ENCODE assay signal across 10 mouse cellular contexts in the genomic region with DNA sequence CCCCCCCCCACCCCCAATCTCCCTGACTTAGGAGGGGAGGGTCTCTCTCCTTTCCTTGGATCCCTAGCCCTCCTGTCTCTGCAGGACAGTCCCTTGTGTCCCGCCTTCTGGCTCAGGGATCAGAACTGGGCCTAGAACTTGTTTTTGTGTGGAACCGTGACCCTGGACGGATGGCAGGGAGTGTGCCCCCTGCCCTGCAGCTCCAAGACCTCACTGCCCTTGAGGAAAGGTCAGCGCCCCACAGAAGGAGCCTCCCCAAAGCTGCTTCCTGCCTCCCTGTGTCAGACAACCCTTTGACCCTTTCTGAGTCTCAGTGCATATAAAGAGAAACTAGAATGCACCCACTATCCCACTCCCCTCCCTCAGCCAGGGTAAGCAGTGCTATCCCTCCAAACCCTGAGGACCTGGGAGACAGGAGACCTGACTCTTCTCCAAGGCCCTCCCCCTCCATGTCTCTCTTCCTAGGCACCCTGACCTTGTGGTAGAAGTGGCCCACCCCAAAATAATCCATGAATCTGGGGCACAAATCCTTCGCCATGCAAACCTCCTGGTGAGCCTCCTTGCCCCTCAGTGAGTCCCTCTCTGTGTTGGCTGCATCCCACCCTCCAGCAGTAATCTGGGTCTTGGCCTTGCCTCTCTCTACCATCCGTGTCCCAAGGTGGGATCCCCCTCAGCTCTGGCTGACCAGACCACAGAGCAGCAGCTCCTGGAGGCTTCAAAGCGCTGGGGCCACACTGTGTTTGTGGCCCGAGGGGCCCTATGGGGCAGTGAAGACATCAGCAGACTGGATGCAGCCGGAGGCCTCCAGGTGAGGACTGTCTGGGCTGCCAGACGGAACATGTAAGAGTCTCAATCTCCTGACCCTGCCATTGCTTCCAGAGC. TPM values are rescaled to one million over a fixed set of nuclear protein-coding genes. Genes with fewer than 3 reads are reported as not detected.
DNase-seq lines count a peak whose midpoint lies in the region; ATAC-seq lines count a peak whose summit lies in the region.
"Had no signal": no experiment of that assay in that cellular context is flagged by ENCODE, and none has a peak within 500 bp of the region (broad histone marks: within the 10 kb centered on the region; RNA-seq: fewer than 3 reads in every experiment).

No protein-coding gene starts in this region.

- no peak for DNase-seq in heart, adult 8-10 months (ENCODE audit: low spot score)
- DNase-seq in cerebellum, adult 18-20 months = peak; percentile 26 to 42
- no peak for DNase-seq in adrenal gland, adult 18-20 months (ENCODE audit: low spot score in 2 of 2)
- no peak for DNase-seq in urinary bladder, postnatal 10 days (ENCODE audit: low spot score)
- no peak for DNase-seq in lung, postnatal 10 days

- peak overlapping the region; percentile 39; the same call in 1 of the 2 replicates for H3K9ac ChIP-seq in heart, embryonic 11.5 days (ENCODE audit: low read depth, low read length)
- no peak overlapping the region for H3K9ac ChIP-seq in hindbrain, embryonic 12.5 days
- peak overlapping the region; percentile 16; the same call in 1 of the 2 replicates for H3K9ac ChIP-seq in liver, embryonic 16.5 days (ENCODE audit: low read depth, low read length)
- H3K9ac ChIP-seq: kidney, embryonic 15.5 days had no signal

- no peak overlapping the region; the same call in 1 of the 2 replicates for H3K27ac ChIP-seq in heart, embryonic 11.5 days (ENCODE audit: low read depth, low read length)
- H3K27ac ChIP-seq in hindbrain, embryonic 12.5 days = peak overlapping the region; percentile 64
- no peak overlapping the region for H3K27ac ChIP-seq in liver, embryonic 16.5 days (ENCODE audit: low read length)
- H3K27ac ChIP-seq: kidney, embryonic 15.5 days had no signal

- no peaks in the 10 kb centered on the region for H3K36me3 ChIP-seq in heart, embryonic 11.5 days (ENCODE audit: control insufficient read depth, insufficient read depth, low read length)
- H3K36me3 ChIP-seq in hindbrain, embryonic 12.5 days = peaks cover 27% of the 10 kb centered on the region
- H3K36me3 ChIP-seq in liver, embryonic 16.5 days (ENCODE audit: control insufficient read depth, insufficient read depth) = peaks cover 5% of the 10 kb centered on the region

- no peaks in the 10 kb centered on the region for H3K9me3 ChIP-seq in heart, embryonic 11.5 days (replicated peaks; ENCODE audit: control insufficient read depth, low read length)
- H3K9me3 ChIP-seq in hindbrain, embryonic 12.5 days (replicated peaks) = no peaks in the 10 kb centered on the region
- no peaks in the 10 kb centered on the region for H3K9me3 ChIP-seq in liver, embryonic 16.5 days (replicated peaks; ENCODE audit: control insufficient read depth, low read length)
- H3K9me3 ChIP-seq: kidney, embryonic 15.5 days had no signal

- peaks cover 53% of the 10 kb centered on the region for H3K4me1 ChIP-seq in heart, embryonic 11.5 days (ENCODE audit: control insufficient read depth, insufficient read depth, low read length)
- H3K4me1 ChIP-seq in hindbrain, embryonic 12.5 days = peaks cover 52% of the 10 kb centered on the region
- H3K4me1 ChIP-seq in liver, embryonic 16.5 days (ENCODE audit: control insufficient read depth, low read depth, low read length) = peaks cover 64% of the 10 kb centered on the region

- H3K4me2 ChIP-seq in heart, embryonic 11.5 days = no peak overlapping the region
- no peak overlapping the region for H3K4me2 ChIP-seq in hindbrain, embryonic 12.5 days (replicated peaks)
- H3K4me2 ChIP-seq in liver, embryonic 16.5 days (ENCODE audit: low read depth, low read length) = peak overlapping the region; percentile 39

- peaks cover 32% of the 10 kb centered on the region for H3K27me3 ChIP-seq in heart, embryonic 11.5 days (ENCODE audit: control insufficient read depth, insufficient read depth, low read length)
- peaks cover 16% of the 10 kb centered on the region for H3K27me3 ChIP-seq in hindbrain, embryonic 12.5 days
- peaks cover 34% of the 10 kb centered on the region for H3K27me3 ChIP-seq in liver, embryonic 16.5 days (ENCODE audit: control insufficient read depth, insufficient read depth, low read depth, low read length)

- WGBS in heart, embryonic 11.5 days (ENCODE audit: insufficient replicate concordance) = 73% methylated on average over 10 of the region's 10 CpGs
- 77% methylated on average over 9 of the region's 10 CpGs for WGBS in hindbrain, embryonic 12.5 days
- 77% methylated on average over 10 of the region's 10 CpGs for WGBS in liver, embryonic 16.5 days (ENCODE audit: insufficient replicate concordance)

- H3K4me3 ChIP-seq in heart, embryonic 11.5 days (ENCODE audit: low read depth, low read length) = no peak overlapping the region
- no peak overlapping the region for H3K4me3 ChIP-seq in hindbrain, embryonic 12.5 days
- peak overlapping the region; percentile 6; the same call in 1 of the 2 replicates for H3K4me3 ChIP-seq in liver, embryonic 16.5 days (ENCODE audit: low read depth, low read length)

- no peak for ATAC-seq in heart, embryonic 11.5 days (replicated peaks; ENCODE audit: insufficient number of reproducible peaks, low FRiP score, low TSS enrichment)
- ATAC-seq in hindbrain, embryonic 12.5 days (ENCODE audit: low FRiP score) = no peak
- no peak for ATAC-seq in liver, embryonic 16.5 days (ENCODE audit: low read depth)

RNA-seq across cellular contexts. Expression of a gene that starts 1.1 kb away (rescaled TPM):
- polyA plus RNA-seq in heart, embryonic 11.5 days (2014; fragmentation: Nextera tagmentation; extraction: Ambion mirVana) = 1.3 and 1.5 TPM in 2 replicates
- total RNA-seq in heart, adult 8-10 months (2022) = 1 to 10 TPM in 1 of 4 experiments, under 1 TPM in 1, not detected in 2; 0.79 to 1.5 TPM
- 1.3 and 3.9 TPM in 2 replicates for polyA plus RNA-seq in hindbrain, embryonic 12.5 days (2016; fragmentation: Nextera tagmentation; extraction: Ambion mirVana)
- polyA plus RNA-seq in liver, embryonic 16.5 days (2015; fragmentation: Nextera tagmentation; extraction: Ambion mirVana) = 19.4 and 23.5 TPM in 2 replicates
- total RNA-seq in adrenal gland, adult 18-20 months (2021) = not detected
- total RNA-seq: megakaryocyte progenitor cell, adult 5-6 weeks had no signal

RNA-seq across cellular contexts. Expression of a gene that starts 1.5 kb away (rescaled TPM):
- 169 and 181 TPM in 2 replicates for polyA plus RNA-seq in heart, embryonic 11.5 days (2014; fragmentation: Nextera tagmentation; extraction: Ambion mirVana)
- 100 to 1,000 TPM; 109 to 130 (median 125) TPM for total RNA-seq in heart, adult 8-10 months (2022)
- polyA plus RNA-seq in hindbrain, embryonic 12.5 days (2016; fragmentation: Nextera tagmentation; extraction: Ambion mirVana) = 60.5 and 65.1 TPM in 2 replicates
- polyA plus RNA-seq in liver, embryonic 16.5 days (2015; fragmentation: Nextera tagmentation; extraction: Ambion mirVana) = 159 and 174 TPM in 2 replicates
- 10 to 100 TPM; 40.0 to 42.6 TPM for total RNA-seq in adrenal gland, adult 18-20 months (2021)

RNA-seq across cellular contexts. Expression of a gene that starts 30.1 kb away (rescaled TPM):
- polyA plus RNA-seq in heart, embryonic 11.5 days (2014; fragmentation: Nextera tagmentation; extraction: Ambion mirVana) = 75.1 and 87.1 TPM in 2 replicates
- 10 to 100 TPM; 73.8 to 84.8 (median 83.7) TPM for total RNA-seq in heart, adult 8-10 months (2022)
- polyA plus RNA-seq in hindbrain, embryonic 12.5 days (2016; fragmentation: Nextera tagmentation; extraction: Ambion mirVana) = 134 and 142 TPM in 2 replicates
- 34.4 and 40.6 TPM in 2 replicates for polyA plus RNA-seq in liver, embryonic 16.5 days (2015; fragmentation: Nextera tagmentation; extraction: Ambion mirVana)
- total RNA-seq in adrenal gland, adult 18-20 months (2021) = 100 to 1,000 TPM in 1 of 2 experiments, 10 to 100 TPM in 1; 95.4 to 101 TPM

RNA-seq across cellular contexts. Expression of a gene that starts 30.1 kb away (rescaled TPM):
- polyA plus RNA-seq in heart, embryonic 11.5 days (2014; fragmentation: Nextera tagmentation; extraction: Ambion mirVana) = 8.9 and 10.6 TPM in 2 replicates
- 1 to 10 TPM; 2.5 to 6.7 (median 3.3) TPM for total RNA-seq in heart, adult 8-10 months (2022)
- 25.2 and 26.0 TPM in 2 replicates for polyA plus RNA-seq in hindbrain, embryonic 12.5 days (2016; fragmentation: Nextera tagmentation; extraction: Ambion mirVana)
- polyA plus RNA-seq in liver, embryonic 16.5 days (2015; fragmentation: Nextera tagmentation; extraction: Ambion mirVana) = 1.3 and 1.4 TPM in 2 replicates
- total RNA-seq in adrenal gland, adult 18-20 months (2021) = 1 to 10 TPM; 5.6 to 8.9 TPM

RNA-seq across cellular contexts. Expression of a gene that starts 37.4 kb away (rescaled TPM):
- polyA plus RNA-seq in heart, embryonic 11.5 days (2014; fragmentation: Nextera tagmentation; extraction: Ambion mirVana) = 2.4 and 3.5 TPM in 2 replicates
- total RNA-seq in heart, adult 8-10 months (2022) = 10 to 100 TPM; 33.5 to 37.9 (median 36.4) TPM
- polyA plus RNA-seq in hindbrain, embryonic 12.5 days (2016; fragmentation: Nextera tagmentation; extraction: Ambion mirVana) = 12.6 and 12.7 TPM in 2 replicates
- polyA plus RNA-seq in liver, embryonic 16.5 days (2015; fragmentation: Nextera tagmentation; extraction: Ambion mirVana) = not detected in 2 replicates
- 1 to 10 TPM; 5.0 to 7.3 TPM for total RNA-seq in adrenal gland, adult 18-20 months (2021)
- total RNA-seq: megakaryocyte progenitor cell, adult 5-6 weeks had no signal

Comparison
In these comparisons a context has a peak if more than half of its experiments do, and no peak if none do; other contexts are left out.
1. DNase-seq: peak in cerebellum, adult 18-20 months (2 of 2); none in heart, adult 8-10 months (single experiment), adrenal gland, adult 18-20 months (0 of 2), urinary bladder, postnatal 10 days (single experiment) and lung, postnatal 10 days (single experiment).